Mouse (Mus musculus) ES-Bruce4 (cell line): ENCODE results near the gene Nrbf2.

Experiments
- CTCF ChIP-seq: IDR thresholded peaks from one replicate; pipeline ENCODE4 v1.8.1; 2011; ENCODE audit warnings: low read depth, low read length
- EP300 ChIP-seq: IDR thresholded peaks from 2 replicates; pipeline ENCODE4 v1.6.1; 2011; ENCODE audit warnings: low read depth, low read length; ENCODE audit not compliant: insufficient read depth

GRCm38 (mm10) chr10:67319016-67319725, 34.1 kb upstream of the Nrbf2 start:
- peak; percentile 58 for TF ChIP-seq CTCF
- no peak for TF ChIP-seq EP300
